Mouse (Mus musculus) small intestine, adult 2 months (tissue): Measurements from ENCODE around the gene Gspt1. TPM values are rescaled to one million over a fixed set of nuclear protein-coding genes. Genes with fewer than 3 reads are reported as not detected.

Experiments used
- H3K27ac ChIP-seq: fragments of 200-500 bp; 2 replicates; pipeline ENCODE4 v1.5.1; 2012; ENCODE audit warnings: low read depth, low read length, control low read depth, inconsistent platforms; ENCODE audit not compliant: insufficient read depth
- H3K27me3 ChIP-seq: fragments of 200-500 bp; 2 replicates; pipeline ENCODE4 v1.6.1; 2012; ENCODE audit warnings: mild to moderate bottlenecking, moderate library complexity, low read length, inconsistent platforms; ENCODE audit not compliant: control insufficient read depth, insufficient read depth
- H3K36me3 ChIP-seq: fragments of 200-500 bp; 2 replicates; pipeline ENCODE4 v1.6.1; 2012; ENCODE audit warnings: mild to moderate bottlenecking, low read length, control low read depth, inconsistent platforms; ENCODE audit not compliant: control insufficient read depth, insufficient read depth
- H3K4me1 ChIP-seq: fragments of 200-500 bp; 2 replicates; pipeline ENCODE4 v1.6.1; 2012; ENCODE audit warnings: low read length, inconsistent platforms, mixed read lengths; ENCODE audit not compliant: control insufficient read depth, insufficient read depth, insufficient read length
- H3K4me3 ChIP-seq: fragments of 200-500 bp; 2 replicates; pipeline ENCODE4 v1.5.1; 2012; ENCODE audit warnings: low read depth, mild to moderate bottlenecking, control low read depth, inconsistent platforms, low read length, moderate library complexity
- CTCF ChIP-seq: fragments of 200-500 bp; IDR thresholded peaks from 2 replicates; pipeline ENCODE4 v1.5.1; 2012; ENCODE audit warnings: low read depth, mild to moderate bottlenecking, control low read depth, inconsistent platforms, low read length, moderate library complexity, mixed read lengths; ENCODE audit not compliant: insufficient replicate concordance, insufficient read length; ENCODE audit errors: extremely low read depth
- POLR2A ChIP-seq: fragments of 200-500 bp; IDR thresholded peaks from 2 replicates; pipeline ENCODE4 v1.6.1; 2012; ENCODE audit warnings: low read depth, mild to moderate bottlenecking, control low read depth, inconsistent platforms, low read length, moderate library complexity
- WGBS: fragments of 180-500 bp; shearing (Covaris S2); methylation state at CpG from one replicate; pipeline ENCODE4 v1.1.7; 2018; 5-methylcytosine and 5-hydroxymethylcytosine counted together
- polyA plus RNA-seq: library from polyadenylated mRNA; depleted of rRNA; stranded (reverse); fragments of >200 nt; gene quantifications from 2 replicates; pipeline ENCODE4 v1.2.3, GENCODE M21; 2012

Gspt1 gene
- polyA plus RNA-seq, 1 experiment = 36.0 TPM

DNA sequence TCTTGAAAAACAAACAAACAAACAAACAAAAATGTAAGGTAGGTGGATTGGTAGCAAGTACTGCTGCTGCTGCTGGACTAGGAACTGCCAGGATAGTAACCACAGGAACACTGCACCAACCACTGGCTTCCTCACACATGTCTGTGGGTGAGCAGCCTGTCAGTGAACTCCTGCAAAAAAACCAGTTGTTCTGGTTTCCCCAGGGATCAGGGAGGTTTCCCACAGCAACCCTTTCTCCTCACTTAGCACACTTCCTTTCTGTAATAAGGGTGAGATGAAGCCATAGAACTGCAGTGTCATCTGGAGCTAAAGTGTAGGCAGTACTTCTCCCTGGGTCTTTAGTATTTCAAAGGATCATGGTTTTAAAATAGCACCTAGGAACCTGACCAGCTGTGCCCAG, 9.1 kb upstream of the Gspt1 start:
- Histone ChIP-seq H3K4me1 (no peaks in the 10 kb centered on the region; the same call in 1 of the 2 replicates), H3K36me3 (no peaks in the 10 kb centered on the region), H3K27ac (no peak overlapping the region), H3K27me3 (no peaks in the 10 kb centered on the region), H3K4me3 (no peak overlapping the region)
- TF ChIP-seq POLR2A (no peak), CTCF (no peak)

DNA sequence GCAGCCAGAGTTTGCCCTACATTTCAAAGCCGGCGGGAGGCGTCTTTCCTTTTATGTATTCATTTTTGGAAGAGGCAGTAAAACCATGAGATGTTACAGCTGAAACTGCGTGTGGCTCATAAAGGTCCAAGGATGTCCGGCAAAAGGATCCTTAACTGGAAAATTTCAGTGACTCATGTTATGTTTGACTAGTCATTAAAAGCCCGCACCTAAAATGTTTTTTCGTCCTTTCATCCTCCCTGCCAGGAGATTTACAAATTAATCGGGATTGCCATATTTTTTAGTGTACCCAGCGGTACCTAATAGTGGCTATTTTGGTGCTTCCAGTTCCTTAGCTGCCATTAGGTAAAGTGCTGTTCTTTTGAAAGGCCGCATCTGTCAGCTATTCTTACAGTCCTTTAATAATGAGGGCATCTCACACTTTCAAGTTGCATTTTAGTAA, 619 bp upstream of the Gspt1 start:
- no peaks in the 10 kb centered on the region for H3K36me3 ChIP-seq
- H3K4me3 ChIP-seq = peak overlapping the region; percentile 79
- TF ChIP-seq POLR2A (no peak), CTCF (no peak)
- no peaks in the 10 kb centered on the region for H3K27me3 ChIP-seq
- H3K4me1 ChIP-seq = 0 out of 2 replicates have a peak, but pooled peaks cover 2% of the 10 kb centered on the region
- WGBS = 8% methylated on average over 10 of the region's 10 CpGs
- peak overlapping the region; percentile 77 for H3K27ac ChIP-seq

DNA sequence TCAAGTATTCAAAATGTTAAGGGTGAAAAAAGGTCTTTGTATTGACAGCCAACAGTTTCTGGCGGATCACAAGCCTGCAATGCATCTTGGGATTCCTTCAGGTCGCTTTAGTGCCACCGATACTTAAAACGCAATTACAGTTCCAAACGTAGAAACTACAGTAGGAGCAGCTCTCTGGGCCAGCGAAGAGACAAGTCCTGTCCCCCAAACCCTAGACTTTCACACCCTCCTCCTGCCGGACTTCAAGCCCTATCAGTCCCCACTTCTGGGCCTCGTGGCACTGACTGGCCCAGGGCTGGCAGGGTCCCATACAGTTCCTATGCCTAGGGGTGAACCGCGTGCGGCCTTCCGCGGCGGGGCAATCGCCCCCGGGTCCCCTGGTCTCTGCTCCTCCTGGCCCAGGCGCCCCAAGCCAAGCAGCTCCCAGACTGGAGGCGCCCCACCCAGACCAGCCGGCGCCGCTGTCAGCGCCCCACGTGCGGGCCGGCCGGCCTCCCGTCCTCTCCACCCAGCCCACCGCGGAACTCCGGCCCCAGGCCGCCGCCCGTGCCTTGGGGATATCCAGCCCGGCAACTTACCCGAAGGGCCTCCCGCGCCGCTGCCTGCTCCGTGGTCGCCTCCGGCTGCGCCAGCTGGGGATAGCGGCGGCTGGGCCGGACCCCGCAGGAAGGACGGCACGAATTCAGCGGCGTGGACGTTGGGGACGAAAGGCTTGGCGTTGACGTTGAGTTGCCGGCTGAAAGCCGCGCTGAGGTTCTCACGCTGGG, 877 bp downstream of the Gspt1 start:
- H3K4me1 ChIP-seq = 0 out of 2 replicates have a peak, but pooled peaks cover 2% of the 10 kb centered on the region
- H3K4me3 ChIP-seq = peak overlapping the region; percentile 85
- H3K27me3 ChIP-seq = no peaks in the 10 kb centered on the region
- peak overlapping the region; percentile 78 for H3K27ac ChIP-seq
- under 1% methylated on average over 58 of the region's 58 CpGs for whole genome bisulfite sequencing
- no peaks in the 10 kb centered on the region for H3K36me3 ChIP-seq
- TF ChIP-seq CTCF (no peak), POLR2A (no peak)

DNA sequence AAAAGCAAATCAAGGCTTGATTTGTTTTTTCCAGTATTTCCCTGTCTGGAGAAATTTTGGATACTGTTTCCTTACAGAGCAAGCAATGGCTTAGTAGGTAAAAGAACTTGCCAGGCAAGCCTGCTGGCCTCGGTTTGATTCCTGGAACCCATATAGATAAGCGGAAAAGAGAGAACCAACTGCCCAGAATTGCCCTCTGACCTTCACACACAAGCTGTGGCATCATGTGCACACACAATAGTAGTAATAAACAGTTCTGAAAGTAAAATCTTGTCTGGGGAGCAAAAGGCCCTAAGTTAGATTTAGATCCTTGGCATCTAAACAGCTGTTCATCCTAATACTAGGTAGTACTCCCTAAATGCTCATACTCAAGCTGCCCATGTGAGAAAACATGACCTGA, 6.3 kb downstream of the Gspt1 start:
- Histone ChIP-seq H3K4me3 (no peak overlapping the region), H3K36me3 (no peaks in the 10 kb centered on the region), H3K27ac (peak overlapping the region; percentile 51; the same call in 1 of the 2 replicates), H3K27me3 (no peaks in the 10 kb centered on the region), H3K4me1 (peaks cover 10% of the 10 kb centered on the region; the same call in 1 of the 2 replicates)
- 29% methylated on average over 2 of the region's 2 CpGs for WGBS
- no peak for TF ChIP-seq CTCF
- TF ChIP-seq POLR2A = no peak

DNA sequence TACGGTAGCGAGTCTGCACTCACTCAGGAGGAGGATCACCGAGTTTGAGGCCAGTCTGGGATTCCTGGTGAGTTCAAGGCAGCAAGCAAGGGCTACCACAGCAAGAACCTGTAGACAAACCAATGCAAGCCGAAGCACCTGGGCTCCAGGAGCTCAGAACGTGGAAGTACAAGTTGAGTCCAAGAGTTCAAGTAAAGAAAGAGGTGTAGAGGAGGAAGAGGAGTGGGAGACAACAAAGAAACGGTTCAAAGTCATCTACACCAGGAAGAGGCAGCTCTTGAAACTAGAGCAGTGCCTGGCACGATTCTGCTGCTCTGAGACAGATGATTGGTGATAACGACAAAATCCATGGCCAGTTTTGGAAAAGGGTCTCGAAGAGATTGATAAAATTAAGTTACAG, 8.4 kb downstream of the Gspt1 start:
- Histone ChIP-seq H3K27me3 (no peaks in the 10 kb centered on the region), H3K27ac (no peak overlapping the region), H3K4me3 (no peak overlapping the region), H3K36me3 (no peaks in the 10 kb centered on the region), H3K4me1 (peaks cover 11% of the 10 kb centered on the region; the same call in 1 of the 2 replicates)
- TF ChIP-seq CTCF = no peak
- TF ChIP-seq POLR2A = no peak
- WGBS = 25% methylated on average over 9 of the region's 9 CpGs

DNA sequence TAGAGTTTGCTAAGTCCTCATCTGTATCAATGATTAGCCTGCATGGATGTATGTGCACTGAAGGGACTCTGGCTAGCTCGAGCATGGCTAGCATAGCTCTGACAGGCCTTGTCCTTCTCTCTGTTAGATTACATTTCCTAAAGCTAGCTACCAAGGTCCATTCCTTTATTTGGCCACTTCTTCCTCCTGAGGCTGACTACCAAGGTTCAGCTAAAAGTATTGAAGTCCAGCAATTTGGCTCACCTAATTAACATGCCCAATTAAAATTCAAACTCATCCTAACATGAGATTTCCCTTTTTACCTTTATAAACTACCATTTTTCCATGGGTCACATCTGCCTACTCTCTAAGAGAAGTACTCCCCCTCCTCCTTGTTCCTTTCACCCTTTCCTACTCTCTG, 11.7 kb downstream of the Gspt1 start:
- WGBS = 37% methylated on average over 1 of the region's 1 CpGs
- Histone ChIP-seq H3K27ac (no peak overlapping the region), H3K4me3 (no peak overlapping the region), H3K27me3 (no peaks in the 10 kb centered on the region), H3K4me1 (peaks cover 10% of the 10 kb centered on the region; the same call in 1 of the 2 replicates), H3K36me3 (peaks cover 8% of the 10 kb centered on the region)
- no peak for TF ChIP-seq POLR2A
- TF ChIP-seq CTCF = no peak

DNA sequence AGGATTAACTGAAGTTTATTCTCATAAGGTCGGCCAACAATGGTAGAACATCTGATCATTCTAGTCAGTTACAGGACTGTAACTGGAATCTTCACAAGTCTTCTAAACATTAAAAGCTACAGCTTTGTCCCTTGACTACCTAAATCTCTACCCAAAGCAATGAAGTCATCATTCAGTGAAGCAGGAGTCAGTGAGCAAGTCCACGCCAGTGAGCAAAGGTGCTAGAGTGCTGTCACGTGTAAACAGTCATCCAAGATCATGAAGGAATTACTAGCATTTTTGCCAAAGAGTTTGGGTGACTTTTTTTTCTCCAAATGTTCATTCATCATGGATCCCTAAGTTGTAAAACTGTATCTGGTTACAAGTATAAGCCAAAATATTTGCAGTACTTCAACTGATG, 36.3 kb downstream of the Gspt1 start:
- WGBS = 76% methylated on average over 3 of the region's 3 CpGs
- H3K4me1 ChIP-seq = no peaks in the 10 kb centered on the region
- TF ChIP-seq POLR2A (no peak), CTCF (no peak)

More for the DNA sequence above, 36.3 kb downstream of the Gspt1 start:
- Histone ChIP-seq H3K4me3 (no peak overlapping the region), H3K36me3 (peaks cover 25% of the 10 kb centered on the region), H3K27ac (no peak overlapping the region), H3K27me3 (no peaks in the 10 kb centered on the region)
